Mouse (Mus musculus) midbrain, postnatal 0 days (tissue): Measurements from ENCODE around the gene Helz. TPM values are rescaled to one million over a fixed set of nuclear protein-coding genes. Genes with fewer than 3 reads are reported as not detected.

Experiments used
- ATAC-seq: fragments of 200-750 bp; cut with Nextera tagmentation; 2 replicates; pipeline ENCODE4 v1.8.0; 2017; ENCODE audit warnings: moderate number of reproducible peaks, mild to moderate bottlenecking, moderate TSS enrichment, moderate library complexity; ENCODE audit not compliant: low FRiP score
- DNase-seq: peaks from one replicate; pipeline ENCODE4 v3.0.0-alpha.2; 2015; ENCODE audit warnings: low spot score
- H3K27ac ChIP-seq: fragments of 300-500 bp; sonication (generic); 2 replicates; pipeline ENCODE4 v1.5.1; 2014; ENCODE audit warnings: low read depth, mild to moderate bottlenecking, low read length, mixed read lengths
- H3K27me3 ChIP-seq: fragments of 300-500 bp; sonication (generic); 2 replicates; pipeline ENCODE4 v1.6.1; 2014; ENCODE audit warnings: low read length, control low read depth, mixed read lengths; ENCODE audit not compliant: insufficient read depth
- H3K36me3 ChIP-seq: fragments of 300-500 bp; sonication (generic); 2 replicates; pipeline ENCODE4 v1.6.1; 2014; ENCODE audit warnings: low read length, control low read depth, mixed read lengths; ENCODE audit not compliant: insufficient read depth
- H3K4me1 ChIP-seq: fragments of 300-500 bp; sonication (generic); 2 replicates; pipeline ENCODE4 v1.6.1; 2014; ENCODE audit warnings: mild to moderate bottlenecking, control low read depth, antibody characterized with exemption, low read length, mixed read lengths; ENCODE audit not compliant: insufficient read depth
- H3K4me2 ChIP-seq: fragments of 300-500 bp; sonication (generic); 2 replicates; pipeline ENCODE4 v1.6.1; 2014; ENCODE audit warnings: low read depth, mild to moderate bottlenecking, low read length, mixed read lengths; ENCODE audit not compliant: poor library complexity, severe bottlenecking
- H3K4me3 ChIP-seq: fragments of 300-500 bp; sonication (generic); 2 replicates; pipeline ENCODE4 v1.5.1; 2014; ENCODE audit warnings: low read depth, mild to moderate bottlenecking, low read length, moderate library complexity
- H3K9ac ChIP-seq: fragments of 300-500 bp; sonication (generic); replicated peaks from 2 replicates; pipeline ENCODE4 v1.6.1; 2014; ENCODE audit warnings: mild to moderate bottlenecking, low read length, moderate library complexity, mixed read lengths; ENCODE audit not compliant: poor library complexity, severe bottlenecking
- H3K9me3 ChIP-seq: fragments of 300-500 bp; sonication (generic); 2 replicates; pipeline ENCODE4 v1.6.1; 2016; ENCODE audit warnings: low read length, control low read depth
- CTCF ChIP-seq: IDR thresholded peaks from 2 replicates; pipeline ENCODE4 v1.5.1; 2016; ENCODE audit warnings: antibody characterized with exemption, mild to moderate bottlenecking
- WGBS: fragments of 180-500 bp; shearing (Covaris S2); extraction: QIAGEN DNeasy Blood & Tissue Kit; methylation state at CpG from one replicate; pipeline ENCODE4 v1.1.7; 2014; 5-methylcytosine and 5-hydroxymethylcytosine counted together
- polyA plus RNA-seq: library from polyadenylated mRNA; unstranded; fragments of >200 nt; fragmentation: Nextera tagmentation; extraction: Ambion mirVana; gene quantifications from 2 replicates; pipeline ENCODE4 v1.2.1, GENCODE M21; 2015
- total RNA-seq: library from RNA; depleted of rRNA; stranded (reverse); fragments of >200 nt; gene quantifications from 2 replicates; pipeline ENCODE4 v1.2.3, GENCODE M21; 2014

Gene Helz
- total and polyA plus RNA-seq, 2 experiments from 2014 or later: 8.9 to 15.9 TPM

GRCm38 (mm10) chr11:107655538-107655937 is 107.8 kb downstream of the Helz start:
- no peak overlapping the region for H3K9ac ChIP-seq
- H3K4me3 ChIP-seq: no peak overlapping the region
- no peak overlapping the region for H3K4me2 ChIP-seq
- H3K27ac ChIP-seq: no peak overlapping the region
- no peaks in the 10 kb centered on the region for H3K9me3 ChIP-seq
- no peak for DNase-seq
- no peak for ATAC-seq
- no peaks in the 10 kb centered on the region for H3K27me3 ChIP-seq
- TF ChIP-seq CTCF: no peak
- 87% methylated on average over 4 of the region's 4 CpGs for WGBS
- peaks cover 13% of the 10 kb centered on the region for H3K36me3 ChIP-seq
- H3K4me1 ChIP-seq: no peaks in the 10 kb centered on the region

DNA sequence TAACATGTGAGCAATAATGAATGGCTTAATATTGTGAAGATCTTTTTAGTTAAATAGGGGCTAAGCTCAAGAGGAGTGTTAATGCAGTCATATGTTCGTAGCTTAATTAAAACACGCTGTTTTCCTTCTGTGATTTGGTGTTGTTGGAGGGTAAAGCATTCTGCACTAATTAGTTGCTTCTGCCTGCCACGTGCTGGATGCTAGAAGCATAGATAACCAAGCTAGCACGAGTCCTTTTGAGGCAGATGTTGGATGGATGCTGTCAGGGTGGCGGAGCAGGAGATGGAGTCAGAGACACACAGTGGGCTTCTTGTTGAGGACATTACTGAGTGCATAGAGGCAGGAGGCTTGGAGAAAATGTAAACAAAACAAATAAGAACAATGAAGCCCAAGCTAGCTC is 109.4 kb downstream of the Helz start:
- TF ChIP-seq CTCF: no peak
- no peak overlapping the region for H3K4me2 ChIP-seq
- no peaks in the 10 kb centered on the region for H3K27me3 ChIP-seq
- no peak for ATAC-seq
- WGBS: 76% methylated on average over 5 of the region's 5 CpGs
- H3K4me3 ChIP-seq: no peak overlapping the region
- H3K36me3 ChIP-seq: peaks cover 16% of the 10 kb centered on the region
- no peaks in the 10 kb centered on the region for H3K4me1 ChIP-seq
- H3K27ac ChIP-seq: no peak overlapping the region
- no peak overlapping the region for H3K9ac ChIP-seq
- H3K9me3 ChIP-seq: no peaks in the 10 kb centered on the region
- DNase-seq: no peak

- no peak for TF ChIP-seq CTCF
- ATAC-seq (no peak), DNase-seq (no peak)
- 86% methylated on average over 4 of the region's 4 CpGs for WGBS
- Histone ChIP-seq H3K4me1 (no peaks in the 10 kb centered on the region), H3K27ac (no peak overlapping the region), H3K9me3 (no peaks in the 10 kb centered on the region), H3K27me3 (no peaks in the 10 kb centered on the region), H3K4me2 (no peak overlapping the region), H3K36me3 (peaks cover 12% of the 10 kb centered on the region; the same call in 1 of the 2 replicates), H3K9ac (no peak overlapping the region), H3K4me3 (no peak overlapping the region)
Observed at GRCm38 (mm10) chr11:107660452-107660851, 112.7 kb downstream of the Helz start.

GRCm38 (mm10) chr11:107662666-107663065 is 114.9 kb downstream of the Helz start:
- Histone ChIP-seq H3K9ac (no peak overlapping the region), H3K9me3 (no peaks in the 10 kb centered on the region), H3K4me3 (no peak overlapping the region), H3K36me3 (peaks cover 21% of the 10 kb centered on the region), H3K27ac (no peak overlapping the region), H3K4me2 (no peak overlapping the region), H3K27me3 (no peaks in the 10 kb centered on the region), H3K4me1 (no peaks in the 10 kb centered on the region)
- no peak for TF ChIP-seq CTCF
- no peak for ATAC-seq
- 80% methylated on average over 5 of the region's 5 CpGs for WGBS
- DNase-seq: no peak

- no peak overlapping the region for H3K27ac ChIP-seq
- no peak for TF ChIP-seq CTCF
- no peaks in the 10 kb centered on the region for H3K4me1 ChIP-seq
- no peaks in the 10 kb centered on the region for H3K9me3 ChIP-seq
- no peak overlapping the region for H3K4me3 ChIP-seq
- DNase-seq (no peak), ATAC-seq (no peak)
- 96% methylated on average over 2 of the region's 2 CpGs for WGBS
- H3K9ac ChIP-seq: no peak overlapping the region
- no peaks in the 10 kb centered on the region for H3K27me3 ChIP-seq
- H3K36me3 ChIP-seq: peaks cover 38% of the 10 kb centered on the region
- H3K4me2 ChIP-seq: no peak overlapping the region
Observed at GRCm38 (mm10) chr11:107667542-107667941, 119.8 kb downstream of the Helz start.

GRCm38 (mm10) chr11:107668223-107668622 is 120.5 kb downstream of the Helz start:
- 91% methylated on average over 6 of the region's 6 CpGs for WGBS
- no peak overlapping the region for H3K4me2 ChIP-seq
- no peaks in the 10 kb centered on the region for H3K9me3 ChIP-seq
- no peak overlapping the region for H3K9ac ChIP-seq
- ATAC-seq: no peak
- no peaks in the 10 kb centered on the region for H3K4me1 ChIP-seq
- no peak overlapping the region for H3K4me3 ChIP-seq
- no peak for DNase-seq
- H3K27me3 ChIP-seq: no peaks in the 10 kb centered on the region
- H3K36me3 ChIP-seq: peaks cover 42% of the 10 kb centered on the region
- TF ChIP-seq CTCF: no peak
- H3K27ac ChIP-seq: no peak overlapping the region

GRCm38 (mm10) chr11:107668977-107669376 is 121.2 kb downstream of the Helz start:
- no peak overlapping the region for H3K9ac ChIP-seq
- H3K4me2 ChIP-seq: no peak overlapping the region
- H3K9me3 ChIP-seq: no peaks in the 10 kb centered on the region
- no peak for TF ChIP-seq CTCF
- no peaks in the 10 kb centered on the region for H3K4me1 ChIP-seq
- WGBS: 91% methylated on average over 4 of the region's 4 CpGs
- H3K4me3 ChIP-seq: no peak overlapping the region
- H3K27me3 ChIP-seq: no peaks in the 10 kb centered on the region
- H3K36me3 ChIP-seq: peaks cover 42% of the 10 kb centered on the region
- DNase-seq (no peak), ATAC-seq (no peak)
- H3K27ac ChIP-seq: no peak overlapping the region
